Mouse (Mus musculus): ENCODE results near the gene Efcab6. TPM values are rescaled to one million over a fixed set of nuclear protein-coding genes. Genes with fewer than 3 reads are reported as not detected.

Gene Efcab6
- total RNA-seq, 4 experiments from 2014 or later: 2.2 to 5.9 (median 4.6) TPM

GRCm38 (mm10) chr15:84065701-84066100 lies 522 bp upstream of the Efcab6 start:
- DNase-seq (ENCODE audit: low spot score in 2 of 2): no peak

DNA sequence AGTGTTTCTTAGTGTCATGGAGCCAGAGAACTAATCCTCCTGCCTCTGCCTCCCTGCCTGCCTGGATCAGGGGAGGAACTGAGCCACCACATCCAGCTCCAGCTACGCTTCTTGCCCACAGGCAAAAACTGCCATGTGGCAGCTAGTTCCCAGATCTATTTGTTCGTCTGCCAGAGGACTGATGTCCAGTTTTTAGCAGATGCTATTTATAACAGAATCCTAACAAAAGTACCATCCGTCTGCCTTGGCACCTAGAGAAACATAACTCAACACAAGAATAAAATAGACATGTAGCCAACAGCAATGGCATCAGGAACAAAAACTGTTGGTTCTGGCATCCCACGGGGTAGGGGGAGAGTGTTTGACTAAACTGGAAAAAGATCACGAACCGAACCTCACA lies 6.3 kb downstream of the Efcab6 start:
- DNase-seq (ENCODE audit: low spot score in 2 of 2): no peak

DNA sequence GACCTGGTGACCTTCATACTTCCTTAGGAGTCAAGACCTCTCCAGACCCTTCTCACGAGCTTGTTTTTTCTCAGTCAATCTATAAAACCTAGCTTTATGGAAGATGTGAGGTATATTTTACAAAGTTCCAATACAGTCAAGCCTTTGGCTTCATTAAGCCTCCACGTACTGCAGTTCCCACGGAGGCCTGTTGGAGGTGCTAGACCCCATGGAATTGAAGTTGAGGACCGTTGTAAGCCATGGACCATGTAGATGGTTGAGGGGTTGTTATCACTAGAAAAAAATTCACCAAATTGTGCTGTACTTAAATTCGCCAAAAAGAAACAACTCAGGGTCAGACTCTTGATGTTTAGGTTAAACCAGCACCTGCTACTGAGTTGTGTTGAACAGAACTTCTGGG lies 9.1 kb downstream of the Efcab6 start:
- DNase-seq (ENCODE audit: low spot score in 2 of 2): no peak

DNA sequence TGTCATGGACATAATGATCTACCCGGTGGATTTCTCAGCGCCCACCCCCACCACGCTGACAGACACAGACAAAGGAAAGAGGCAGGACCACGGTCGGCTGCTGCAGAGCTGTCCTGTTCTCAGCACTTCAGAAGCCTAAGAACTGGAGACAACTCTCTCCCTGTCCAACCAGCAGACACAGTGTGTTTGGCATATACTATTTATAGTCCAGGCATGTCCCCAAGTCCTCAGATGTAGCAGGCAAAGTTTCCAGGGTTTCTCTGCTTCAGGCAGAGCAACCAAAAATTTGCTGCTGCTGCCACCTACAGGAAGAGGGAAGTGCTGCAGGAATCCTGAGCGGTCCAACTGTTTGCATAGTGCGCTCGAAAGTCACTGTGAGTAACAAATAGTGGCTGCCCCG lies 11.3 kb downstream of the Efcab6 start:
- peak; percentile 47 to 53 for DNase-seq (ENCODE audit: low spot score in 2 of 2)

GRCm38 (mm10) chr15:84053240-84053639 lies 11.9 kb downstream of the Efcab6 start:
- DNase-seq (ENCODE audit: low spot score in 2 of 2): no peak

GRCm38 (mm10) chr15:84052390-84052789 lies 12.8 kb downstream of the Efcab6 start:
- DNase-seq (ENCODE audit: low spot score in 2 of 2): no peak

DNA sequence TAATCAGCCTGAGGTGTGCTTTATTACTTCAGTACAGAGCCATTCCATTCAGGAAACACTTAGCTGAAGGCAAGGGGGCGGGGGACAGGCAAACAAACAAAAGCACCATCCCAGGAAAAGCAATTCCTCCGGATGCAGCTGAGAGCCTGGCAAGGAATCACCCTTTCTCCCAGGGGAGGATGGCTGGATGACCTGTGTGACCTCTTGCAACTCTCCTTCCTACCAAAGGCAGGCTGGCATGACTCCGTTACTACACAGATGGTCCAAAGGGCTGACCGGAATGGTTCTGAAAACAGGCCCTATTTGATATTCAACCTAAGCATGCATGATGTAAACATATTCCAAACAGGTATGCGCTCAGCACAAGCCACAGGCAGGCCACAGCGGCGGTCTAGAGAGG lies 15.6 kb downstream of the Efcab6 start:
- DNase-seq (ENCODE audit: low spot score in 2 of 2): no peak

GRCm38 (mm10) chr15:84045562-84045961 lies 19.6 kb downstream of the Efcab6 start:
- no peak for DNase-seq (ENCODE audit: low spot score in 2 of 2)

DNA sequence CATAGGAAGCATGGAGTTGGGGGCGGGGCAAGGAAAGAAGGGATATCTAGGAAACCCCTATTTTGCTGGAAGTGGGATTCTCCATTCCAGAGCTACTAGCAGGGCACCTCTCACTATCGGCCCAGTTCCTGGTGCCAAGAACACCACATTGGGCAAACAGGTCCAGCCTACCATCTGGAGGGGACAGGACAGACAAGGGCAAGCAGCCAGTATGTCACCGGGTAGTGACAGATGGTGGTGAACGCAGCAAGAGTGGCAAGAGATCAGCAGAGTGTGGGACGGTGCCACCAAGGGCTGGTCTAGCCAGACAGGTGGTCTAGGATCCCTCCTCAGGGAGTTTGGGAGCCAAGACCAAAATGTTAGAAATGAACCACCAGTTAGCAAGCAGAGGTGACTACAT lies 28.1 kb downstream of the Efcab6 start:
- no peak for DNase-seq (ENCODE audit: low spot score in 2 of 2)

- no peak for DNase-seq (ENCODE audit: low spot score in 2 of 2)
Measured at GRCm38 (mm10) chr15:84025651-84026050, 39.5 kb downstream of the Efcab6 start.

DNA sequence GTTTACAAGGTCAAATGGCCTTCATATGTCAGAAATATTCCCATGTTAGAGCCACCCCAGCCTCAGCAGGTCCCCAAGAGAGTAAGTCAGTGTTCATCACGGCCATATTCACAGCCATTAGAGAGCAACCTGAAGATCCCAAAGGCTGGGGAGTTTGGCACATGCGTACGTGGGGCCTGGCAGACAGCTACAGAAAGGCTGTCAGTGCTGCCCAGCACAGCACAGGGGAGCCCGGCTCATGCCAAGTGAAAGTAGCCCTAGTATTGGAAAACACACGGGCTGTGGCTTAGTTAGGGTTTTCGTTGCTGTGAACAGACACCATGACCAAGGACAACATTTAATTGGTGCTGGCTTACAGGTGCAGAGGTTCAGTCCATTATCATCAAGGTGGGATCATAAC lies 40.3 kb downstream of the Efcab6 start:
- no peak for DNase-seq (ENCODE audit: low spot score in 2 of 2)

DNA sequence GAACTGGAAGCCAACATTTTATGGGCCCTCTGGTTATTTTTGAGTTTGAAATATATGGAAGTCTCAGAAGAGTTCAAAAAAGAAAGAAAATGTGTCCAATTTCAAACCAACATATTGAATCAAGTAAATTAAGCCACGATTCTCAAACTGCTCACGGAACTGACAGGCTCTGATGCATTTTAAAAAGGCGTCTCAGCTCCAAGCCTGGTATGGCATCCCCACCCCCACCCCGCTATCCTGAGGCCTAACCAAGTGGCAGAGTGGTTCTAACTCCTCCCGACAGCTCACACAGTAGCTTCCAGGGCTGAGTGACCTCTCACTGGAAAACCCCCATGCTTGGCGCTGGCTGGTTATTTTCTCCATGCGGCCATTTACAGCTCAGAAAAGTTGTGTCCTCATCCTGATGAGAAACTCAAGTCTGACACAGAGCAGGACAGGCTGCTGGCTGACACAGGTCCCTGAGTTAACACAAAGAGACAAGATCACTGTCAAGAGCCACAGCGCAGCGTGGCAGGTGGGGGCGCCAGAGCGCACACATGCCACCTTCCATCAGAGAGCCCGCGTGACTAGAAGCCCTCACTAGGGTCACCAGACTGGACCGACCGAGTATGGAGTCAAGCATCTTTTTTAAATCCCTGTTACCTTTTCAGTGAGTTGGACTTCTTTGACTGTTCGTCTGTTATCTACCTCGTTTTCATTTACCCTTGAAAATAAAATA lies 55.7 kb downstream of the Efcab6 start:
- no peak for DNase-seq (ENCODE audit: low spot score in 2 of 2)

GRCm38 (mm10) chr15:84004306-84004705 lies 60.9 kb downstream of the Efcab6 start:
- DNase-seq (ENCODE audit: low spot score in 2 of 2): no peak

DNA sequence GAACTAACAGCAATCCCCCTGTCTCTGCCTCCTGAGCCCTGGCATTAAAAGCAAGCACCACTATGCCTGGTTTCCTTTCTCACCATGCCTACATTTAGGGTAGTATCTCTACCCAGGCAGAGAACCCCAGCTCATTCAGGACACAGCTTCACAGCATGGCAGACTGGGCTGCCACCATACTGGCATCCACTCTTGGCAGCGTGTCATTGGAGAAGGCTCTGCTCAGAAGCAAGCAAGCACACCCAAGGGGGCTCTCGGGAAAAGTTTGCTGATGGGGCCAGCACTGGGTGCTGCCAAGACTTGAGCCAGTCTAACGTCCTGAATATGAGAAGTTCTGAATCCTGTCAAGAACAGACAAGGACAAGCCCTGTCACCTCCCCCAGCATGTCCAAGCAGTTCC lies 66.1 kb downstream of the Efcab6 start:
- no peak for DNase-seq (ENCODE audit: low spot score in 2 of 2)

DNA sequence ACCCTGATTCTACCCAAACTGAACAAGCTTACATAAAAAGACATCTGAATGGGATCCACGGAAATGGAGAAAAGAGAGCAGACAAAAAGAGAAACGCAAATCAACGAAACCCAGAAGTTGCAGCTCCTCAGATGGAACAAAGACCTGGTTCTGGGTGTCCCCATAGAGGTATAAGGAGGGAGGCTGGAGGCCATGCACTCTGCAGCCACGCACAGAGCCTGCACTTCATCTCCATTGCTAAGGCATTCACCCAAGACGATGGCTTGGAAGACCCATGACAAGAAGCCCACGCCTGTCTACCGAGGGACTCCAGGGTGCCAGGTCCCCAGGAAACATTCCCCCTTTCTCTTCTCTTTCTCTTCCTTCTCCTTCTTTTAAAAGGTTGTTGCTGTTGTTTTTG lies 66.6 kb downstream of the Efcab6 start:
- no peak for DNase-seq (ENCODE audit: low spot score in 2 of 2)

DNA sequence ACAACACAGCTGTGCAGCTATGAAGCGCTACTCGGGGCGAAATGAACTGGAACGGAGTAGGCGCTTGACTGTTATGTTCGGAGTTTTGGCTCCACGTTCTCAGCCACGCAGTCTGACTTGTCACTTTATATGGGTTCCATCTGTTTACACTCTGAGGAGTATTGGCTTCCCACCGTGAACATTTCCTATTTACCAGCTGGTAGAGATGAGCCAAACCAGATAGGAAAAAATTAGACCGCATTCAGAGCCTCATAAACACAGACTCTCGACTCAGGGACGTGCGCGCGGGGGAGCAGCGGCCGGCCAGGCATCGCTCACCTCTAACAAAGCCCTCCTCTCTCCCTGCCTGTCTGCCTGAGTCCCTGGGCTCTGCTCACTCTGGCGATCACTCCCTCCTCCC lies 67.1 kb downstream of the Efcab6 start:
- DNase-seq (ENCODE audit: low spot score in 2 of 2): no peak

- DNase-seq (ENCODE audit: low spot score in 2 of 2): no peak
Measured at GRCm38 (mm10) chr15:83997550-83997949, 67.6 kb downstream of the Efcab6 start.

DNA sequence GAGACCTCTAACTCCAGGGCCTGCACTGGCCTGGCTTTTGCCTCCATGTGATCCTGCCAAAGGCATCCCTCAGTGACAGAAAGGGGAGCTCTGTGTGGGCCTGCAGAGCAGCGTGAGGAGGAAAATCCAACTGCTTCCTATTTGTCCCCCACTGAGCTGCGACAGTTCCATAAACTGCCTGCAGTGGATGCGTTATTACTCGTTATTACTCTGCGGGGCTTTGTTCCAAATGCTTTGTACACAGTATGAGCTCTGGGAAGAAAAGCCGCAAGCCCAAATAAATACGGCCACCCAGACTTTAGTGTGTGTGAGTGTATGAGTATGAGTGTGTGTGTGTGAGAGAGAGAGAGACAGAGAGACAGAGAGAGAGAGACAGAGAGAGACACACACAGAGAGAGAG lies 68.3 kb downstream of the Efcab6 start:
- DNase-seq (ENCODE audit: low spot score in 2 of 2): no peak

- no peak for DNase-seq (ENCODE audit: low spot score in 2 of 2)
Measured at GRCm38 (mm10) chr15:83992191-83992590, 73.0 kb downstream of the Efcab6 start.

- DNase-seq (ENCODE audit: low spot score in 2 of 2): peak in 1 of 2 experiments; percentile 16
Measured at GRCm38 (mm10) chr15:83991461-83991860, 73.7 kb downstream of the Efcab6 start.

- no peak for DNase-seq (ENCODE audit: low spot score in 2 of 2)
Measured at GRCm38 (mm10) chr15:83989241-83989640, 75.9 kb downstream of the Efcab6 start.

DNA sequence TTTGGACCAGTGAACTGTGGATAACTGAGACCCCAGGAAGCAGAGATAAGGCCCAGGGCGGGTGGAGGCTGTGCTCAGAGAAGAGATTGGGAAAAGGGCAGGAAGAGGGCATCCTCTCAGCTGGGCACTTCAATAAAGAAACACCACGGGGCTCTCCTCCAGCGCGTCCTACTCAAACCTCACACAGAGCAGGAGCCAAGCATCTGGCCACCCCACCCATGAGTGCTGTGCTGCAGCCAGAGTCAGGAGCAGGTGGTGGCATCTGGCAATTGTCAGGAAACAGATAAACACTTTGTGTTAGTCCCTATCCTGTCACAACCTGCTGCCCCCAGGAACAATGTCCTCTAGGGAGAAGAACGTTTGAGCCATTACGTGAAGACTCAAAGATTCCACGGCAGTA lies 77.1 kb downstream of the Efcab6 start:
- no peak for DNase-seq (ENCODE audit: low spot score in 2 of 2)

DNA sequence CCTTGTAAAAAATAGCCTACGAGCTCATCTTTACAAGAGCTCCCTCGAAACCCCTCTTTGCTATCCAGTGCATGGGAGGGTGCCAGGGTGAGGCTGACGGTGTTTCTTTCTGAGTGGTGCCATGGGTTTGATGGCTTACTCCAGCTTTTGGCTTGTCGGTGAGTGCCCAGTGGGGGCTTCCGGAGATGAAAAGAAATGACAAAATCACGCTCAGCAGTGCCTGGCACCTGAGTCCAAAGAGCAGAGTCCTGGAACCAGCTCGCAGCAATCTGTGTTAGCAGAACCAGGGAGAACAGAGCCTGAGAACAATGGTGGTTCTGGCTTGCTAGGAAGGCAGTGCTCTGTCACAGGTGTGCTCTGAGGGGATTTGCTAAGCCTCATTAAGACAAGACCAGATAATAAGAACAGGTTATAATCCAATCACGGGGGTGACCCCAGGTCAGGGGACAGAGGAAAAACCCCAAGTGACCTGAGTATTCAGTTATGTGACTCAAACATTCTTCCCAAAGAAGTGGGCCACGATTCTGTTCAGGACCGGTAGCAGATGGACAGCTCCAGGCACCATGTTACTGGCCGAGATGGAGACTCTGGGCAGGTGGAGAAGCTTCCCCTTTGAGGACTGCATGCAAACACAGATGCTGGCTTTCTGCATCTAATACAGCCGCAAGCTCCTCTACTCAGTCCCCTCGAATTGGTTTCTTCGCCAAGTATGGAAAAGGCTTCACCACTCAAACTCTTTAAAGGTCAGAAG lies 82.8 kb downstream of the Efcab6 start:
- no peak for DNase-seq (ENCODE audit: low spot score in 2 of 2)

All from gastrocnemius, adult 8-10 months (tissue).